Mouse (Mus musculus) liver, embryonic 15.5 days (tissue): ENCODE data around the gene Ivl. TPM values are rescaled to one million over a fixed set of nuclear protein-coding genes. Genes with fewer than 3 reads are reported as not detected.

Experiments used
- ATAC-seq: fragments of 200-750 bp; cut with Nextera tagmentation; 2 replicates; pipeline ENCODE4 v1.8.0; 2017; ENCODE audit warnings: moderate number of reproducible peaks, mild to moderate bottlenecking, moderate library complexity; ENCODE audit not compliant: insufficient read depth
- H3K27ac ChIP-seq: fragments of 300-500 bp; sonication (generic); replicated peaks from 2 replicates; pipeline ENCODE4 v1.5.1; 2015; ENCODE audit warnings: mild to moderate bottlenecking, inconsistent platforms
- H3K27me3 ChIP-seq: fragments of 300-500 bp; sonication (generic); 2 replicates; pipeline ENCODE4 v1.6.1; 2015; ENCODE audit warnings: mild to moderate bottlenecking, inconsistent platforms
- H3K36me3 ChIP-seq: fragments of 300-500 bp; sonication (generic); replicated peaks from 2 replicates; pipeline ENCODE4 v1.6.1; 2015; ENCODE audit warnings: moderate library complexity, mild to moderate bottlenecking, inconsistent platforms
- H3K4me1 ChIP-seq: fragments of 300-500 bp; sonication (generic); replicated peaks from 2 replicates; pipeline ENCODE4 v1.6.1; 2015; ENCODE audit warnings: inconsistent platforms
- H3K4me2 ChIP-seq: fragments of 300-500 bp; sonication (generic); 2 replicates; pipeline ENCODE4 v1.6.1; 2015; ENCODE audit warnings: moderate library complexity, mild to moderate bottlenecking, inconsistent platforms
- H3K4me3 ChIP-seq: fragments of 300-500 bp; sonication (generic); replicated peaks from 2 replicates; pipeline ENCODE4 v1.5.1; 2015; ENCODE audit warnings: mild to moderate bottlenecking, inconsistent platforms
- H3K9ac ChIP-seq: fragments of 300-500 bp; sonication (generic); 2 replicates; pipeline ENCODE4 v1.6.1; 2015; ENCODE audit warnings: moderate library complexity, mild to moderate bottlenecking, inconsistent platforms
- H3K9me3 ChIP-seq: fragments of 300-500 bp; sonication (generic); replicated peaks from 2 replicates; pipeline ENCODE4 v1.6.1; 2016; ENCODE audit warnings: inconsistent platforms
- WGBS: fragments of 180-500 bp; shearing (Covaris S2); methylation state at CpG from one replicate; pipeline ENCODE4 v1.1.7; 2015; ENCODE audit warnings: mixed read lengths; ENCODE audit not compliant: insufficient replicate concordance; 5-methylcytosine and 5-hydroxymethylcytosine counted together
- polyA plus RNA-seq: library from polyadenylated mRNA; unstranded; fragments of >200 nt; fragmentation: Nextera tagmentation; extraction: Ambion mirVana; gene quantifications from 2 replicates; pipeline ENCODE4 v1.2.1, GENCODE M21; 2015

The Ivl gene
- polyA plus RNA-seq, 1 experiment from 2014 or later, result not detected

GRCm38 (mm10) chr3:92579508-92579907 is 6.0 kb upstream of the Ivl start:
- Histone ChIP-seq H3K4me3 (no peak overlapping the region), H3K27me3 (no peaks in the 10 kb centered on the region), H3K9me3 (no peaks in the 10 kb centered on the region), H3K4me2 (no peak overlapping the region), H3K27ac (no peak overlapping the region), H3K9ac (no peak overlapping the region), H3K36me3 (no peaks in the 10 kb centered on the region), H3K4me1 (no peaks in the 10 kb centered on the region)
- WGBS, result 60% methylated on average over 1 of the region's 1 CpGs
- ATAC-seq, result no peak

GRCm38 (mm10) chr3:92578652-92579413 is 5.3 kb upstream of the Ivl start:
- 59% methylated on average over 4 of the region's 4 CpGs for WGBS
- Histone ChIP-seq H3K27me3 (no peaks in the 10 kb centered on the region), H3K36me3 (no peaks in the 10 kb centered on the region), H3K9ac (no peak overlapping the region), H3K4me3 (no peak overlapping the region), H3K4me2 (no peak overlapping the region), H3K27ac (no peak overlapping the region), H3K9me3 (no peaks in the 10 kb centered on the region), H3K4me1 (no peaks in the 10 kb centered on the region)
- ATAC-seq, result no peak

GRCm38 (mm10) chr3:92572514-92573155 is 900 bp downstream of the Ivl start:
- no peaks in the 10 kb centered on the region for H3K4me1 ChIP-seq
- H3K27me3 ChIP-seq, result no peaks in the 10 kb centered on the region
- no peak overlapping the region for H3K4me2 ChIP-seq
- no peaks in the 10 kb centered on the region for H3K36me3 ChIP-seq
- H3K27ac ChIP-seq, result no peak overlapping the region
- WGBS, result 28% methylated on average over 2 of the region's 2 CpGs
- H3K9ac ChIP-seq, result no peak overlapping the region
- ATAC-seq, result no peak
- no peaks in the 10 kb centered on the region for H3K9me3 ChIP-seq
- no peak overlapping the region for H3K4me3 ChIP-seq

- Histone ChIP-seq H3K4me2 (no peak overlapping the region), H3K4me1 (no peaks in the 10 kb centered on the region), H3K9me3 (no peaks in the 10 kb centered on the region), H3K4me3 (no peak overlapping the region), H3K27ac (no peak overlapping the region), H3K27me3 (no peaks in the 10 kb centered on the region), H3K9ac (no peak overlapping the region), H3K36me3 (no peaks in the 10 kb centered on the region)
- 59% methylated on average over 2 of the region's 2 CpGs for whole genome bisulfite sequencing
- ATAC-seq, result no peak
Observed at GRCm38 (mm10) chr3:92568752-92569151, 4.8 kb downstream of the Ivl start.

- Histone ChIP-seq H3K4me3 (no peak overlapping the region), H3K27me3 (no peaks in the 10 kb centered on the region)
- no peak for ATAC-seq
Observed at GRCm38 (mm10) chr3:92565418-92565817, 8.1 kb downstream of the Ivl start.

GRCm38 (mm10) chr3:92534411-92534810 is 39.1 kb downstream of the Ivl start, which contains the start of gene 2310046K23Rik:
Gene 2310046K23Rik, minus strand, starts transcription at chr3:92534511.
- H3K9ac ChIP-seq, result no peak within 1 kb of the TSS
- no peaks in the 10 kb centered on the region for H3K27me3 ChIP-seq
- ATAC-seq, result no peak
- 70% methylated on average over 3 of the region's 3 CpGs for WGBS
- H3K4me3 ChIP-seq, result no peak within 1 kb of the TSS
- H3K9me3 ChIP-seq, result no peaks in the 10 kb centered on the region
- H3K36me3 ChIP-seq, result no peaks in the 10 kb centered on the region
- H3K4me1 ChIP-seq, result no peaks in the 10 kb centered on the region
- no peak within 1 kb of the TSS for H3K4me2 ChIP-seq
- no peak within 1 kb of the TSS for H3K27ac ChIP-seq

More at GRCm38 (mm10) chr3:92565418-92565817, 8.1 kb downstream of the Ivl start:
- Histone ChIP-seq H3K4me1 (no peaks in the 10 kb centered on the region), H3K36me3 (no peaks in the 10 kb centered on the region), H3K4me2 (no peak overlapping the region), H3K27ac (no peak overlapping the region), H3K9ac (no peak overlapping the region), H3K9me3 (no peaks in the 10 kb centered on the region)

Other genes with a start within 250 kb of the Ivl start
- gene Sprr2d, start 234.6 kb downstream of the Ivl start, polyA plus RNA-seq, result not detected in 2 replicates
- gene Sprr2e, start 221.6 kb downstream of the Ivl start, polyA plus RNA-seq, result not detected in 2 replicates
- not detected in 2 replicates for gene Sprr2f, start 208.5 kb downstream of the Ivl start, polyA plus RNA-seq
- gene Sprr2h, start 188.1 kb downstream of the Ivl start, polyA plus RNA-seq, result not detected in 2 replicates
- not detected in 2 replicates for gene Sprr2i, start 165.7 kb downstream of the Ivl start, polyA plus RNA-seq
- gene Sprr2j-ps, start 155.7 kb downstream of the Ivl start, polyA plus RNA-seq, result not detected in 2 replicates
- 2.1 and 6.5 TPM in 2 replicates for gene Gm9774, start 144.3 kb downstream of the Ivl start, polyA plus RNA-seq
- gene Sprr2k, start 141.2 kb downstream of the Ivl start, polyA plus RNA-seq, result not detected in 2 replicates
- not detected in 2 replicates for gene Sprr1b, start 134.9 kb downstream of the Ivl start, polyA plus RNA-seq
- not detected in 2 replicates for gene Sprr3, start 115.0 kb downstream of the Ivl start, polyA plus RNA-seq
- gene Sprr1a, start 87.8 kb downstream of the Ivl start, polyA plus RNA-seq, result 0.20 and 0.22 TPM in 2 replicates
- not detected in 2 replicates for gene Sprr4, start 73.2 kb downstream of the Ivl start, polyA plus RNA-seq
- not detected in 2 replicates for gene 2310046K23Rik, start 39.2 kb downstream of the Ivl start, polyA plus RNA-seq
- not detected in 2 replicates for gene Smcp, start 15.3 kb upstream of the Ivl start, polyA plus RNA-seq
- gene 2210017I01Rik, start 33.8 kb upstream of the Ivl start, polyA plus RNA-seq, result not detected in 2 replicates
- 0.15 TPM in 1 of 2 replicates, not detected in the other for gene Lce6a, start 47.9 kb upstream of the Ivl start, polyA plus RNA-seq
- not detected in 2 replicates for gene Lce1a1, start 74.6 kb upstream of the Ivl start, polyA plus RNA-seq
- not detected in 2 replicates for gene Lce1b, start 83.2 kb upstream of the Ivl start, polyA plus RNA-seq
- not detected in 2 replicates for gene Lce1a2, start 96.6 kb upstream of the Ivl start, polyA plus RNA-seq
- not detected in 2 replicates for gene Lce1c, start 105.5 kb upstream of the Ivl start, polyA plus RNA-seq
- not detected in 2 replicates for gene Lce1d, start 113.5 kb upstream of the Ivl start, polyA plus RNA-seq
- not detected in 2 replicates for gene Lce1e, start 135.3 kb upstream of the Ivl start, polyA plus RNA-seq
- gene Lce1f, start 146.6 kb upstream of the Ivl start, polyA plus RNA-seq, result not detected in 2 replicates
- not detected in 2 replicates for gene Gm38119, start 165.4 kb upstream of the Ivl start, polyA plus RNA-seq
- gene Lce1g, start 178.6 kb upstream of the Ivl start, polyA plus RNA-seq, result not detected in 2 replicates
- not detected in 2 replicates for gene Lce1h, start 191.3 kb upstream of the Ivl start, polyA plus RNA-seq
- not detected in 2 replicates for gene Lce1i, start 205.2 kb upstream of the Ivl start, polyA plus RNA-seq
- not detected in 2 replicates for gene Lce1j, start 216.8 kb upstream of the Ivl start, polyA plus RNA-seq
- gene Lce1k, start 234.2 kb upstream of the Ivl start, polyA plus RNA-seq, result not detected in 2 replicates